Mouse (Mus musculus) olfactory bulb, adult 2 months (tissue): ENCODE measurements around the gene Ctcfl. TPM values are rescaled to one million over a fixed set of nuclear protein-coding genes. Genes with fewer than 3 reads are reported as not detected.

Source experiments
- H3K27ac ChIP-seq: fragments of 200-500 bp; 2 replicates; pipeline ENCODE4 v1.5.1; 2012; ENCODE audit warnings: low read depth, low read length; ENCODE audit not compliant: insufficient read depth
- H3K4me1 ChIP-seq: fragments of 200-500 bp; 2 replicates; pipeline ENCODE4 v1.6.1; 2012; ENCODE audit warnings: low read length; ENCODE audit not compliant: control insufficient read depth, insufficient read depth
- H3K4me3 ChIP-seq: fragments of 200-500 bp; 2 replicates; pipeline ENCODE4 v1.5.1; 2012; ENCODE audit warnings: mild to moderate bottlenecking, low read depth, low read length, moderate library complexity; ENCODE audit not compliant: insufficient read depth
- CTCF ChIP-seq: fragments of 200-500 bp; IDR thresholded peaks from 2 replicates; pipeline ENCODE4 v1.5.1; 2012; ENCODE audit warnings: low read depth, mild to moderate bottlenecking, low read length, moderate library complexity; ENCODE audit not compliant: insufficient read depth
- POLR2A ChIP-seq: fragments of 200-500 bp; IDR thresholded peaks from 2 replicates; pipeline ENCODE4 v1.6.1; 2012; ENCODE audit warnings: mild to moderate bottlenecking, low read depth, low read length, moderate library complexity; ENCODE audit not compliant: insufficient read depth
- WGBS: fragments of 180-500 bp; shearing (Covaris S2); methylation state at CpG from one replicate; pipeline ENCODE4 v1.1.7; 2018; 5-methylcytosine and 5-hydroxymethylcytosine counted together
- polyA plus RNA-seq: library from polyadenylated mRNA; stranded (reverse); fragments of >200 nt; gene quantifications from 2 replicates; pipeline ENCODE4 v1.2.4, GENCODE M21; 2012; ENCODE audit warnings: low replicate concordance; ENCODE audit not compliant: missing spikeins, insufficient read depth, insufficient read length

The Ctcfl gene
- not detected in 2 replicates for polyA plus RNA-seq

GRCm38 (mm10) chr2:173119023-173119944 is at the start of gene Ctcfl:
Gene Ctcfl, minus strand, starts transcription at chr2:173119525.
- no peaks in the 10 kb centered on the region for H3K4me1 ChIP-seq
- H3K4me3 ChIP-seq = no peak within 1 kb of the TSS
- 90% methylated on average over 35 of the region's 35 CpGs for WGBS

GRCm38 (mm10) chr2:173168411-173168851 is 49.1 kb upstream of the Ctcfl start:
- no peak overlapping the region for H3K27ac ChIP-seq
- no peak overlapping the region for H3K4me3 ChIP-seq
- H3K4me1 ChIP-seq = peaks cover 23% of the 10 kb centered on the region
- TF ChIP-seq CTCF (no peak), POLR2A (no peak)
- 27% methylated on average over 5 of the region's 5 CpGs for WGBS

More at GRCm38 (mm10) chr2:173119023-173119944, at the start of gene Ctcfl:
- TF ChIP-seq POLR2A = no peak
- TF ChIP-seq CTCF = no peak
- H3K27ac ChIP-seq = no peak within 1 kb of the TSS

DNA sequence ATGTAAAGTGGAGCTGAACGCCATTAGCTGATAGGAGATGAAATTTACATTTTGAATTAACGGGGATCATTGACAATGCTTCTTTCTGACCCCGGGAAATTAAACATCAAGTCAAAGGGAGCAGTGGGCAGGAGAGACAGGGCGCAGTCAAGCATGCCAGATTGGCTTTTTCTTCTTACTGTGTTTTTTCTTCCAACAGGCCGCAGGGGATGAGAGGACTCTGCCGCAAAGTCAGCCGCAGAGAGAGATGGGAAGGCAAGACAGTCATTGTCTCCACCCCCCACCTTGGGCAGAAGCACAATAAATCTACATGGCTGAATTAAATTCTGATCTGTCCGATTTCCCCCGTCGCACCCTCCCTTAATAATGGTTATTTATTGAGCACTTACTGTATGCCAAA is 46.0 kb upstream of the Ctcfl start:
- Histone ChIP-seq H3K4me3 (no peak overlapping the region), H3K27ac (no peak overlapping the region), H3K4me1 (peaks cover 9% of the 10 kb centered on the region)
- TF ChIP-seq POLR2A (no peak), CTCF (no peak)
- whole genome bisulfite sequencing = 92% methylated on average over 10 of the region's 10 CpGs

- no peak overlapping the region for H3K4me3 ChIP-seq
- no peak overlapping the region for H3K27ac ChIP-seq
- 91% methylated on average over 10 of the region's 10 CpGs for WGBS
- TF ChIP-seq CTCF = no peak
- no peak for TF ChIP-seq POLR2A
- peaks cover 9% of the 10 kb centered on the region for H3K4me1 ChIP-seq
Observed at GRCm38 (mm10) chr2:173164946-173165345, 45.6 kb upstream of the Ctcfl start.

- no peak overlapping the region for H3K27ac ChIP-seq
- no peak overlapping the region for H3K4me3 ChIP-seq
- H3K4me1 ChIP-seq = peaks cover 9% of the 10 kb centered on the region
- no peak for TF ChIP-seq POLR2A
- TF ChIP-seq CTCF = peak; percentile 21; the same call in 1 of the 2 replicates
- WGBS = 69% methylated on average over 2 of the region's 2 CpGs
Observed at GRCm38 (mm10) chr2:173164358-173164757, 45.0 kb upstream of the Ctcfl start.

- peaks cover 3% of the 10 kb centered on the region for H3K4me1 ChIP-seq
- no peak overlapping the region for H3K27ac ChIP-seq
- TF ChIP-seq CTCF (no peak), POLR2A (no peak)
- WGBS = 90% methylated on average over 8 of the region's 8 CpGs
- H3K4me3 ChIP-seq = no peak overlapping the region
Observed at GRCm38 (mm10) chr2:173163380-173163779, 44.1 kb upstream of the Ctcfl start.

- TF ChIP-seq CTCF (peak; percentile 64), POLR2A (no peak)
- WGBS = 41% methylated on average over 24 of the region's 24 CpGs
Observed at GRCm38 (mm10) chr2:173159354-173160311, 40.3 kb upstream of the Ctcfl start.

DNA sequence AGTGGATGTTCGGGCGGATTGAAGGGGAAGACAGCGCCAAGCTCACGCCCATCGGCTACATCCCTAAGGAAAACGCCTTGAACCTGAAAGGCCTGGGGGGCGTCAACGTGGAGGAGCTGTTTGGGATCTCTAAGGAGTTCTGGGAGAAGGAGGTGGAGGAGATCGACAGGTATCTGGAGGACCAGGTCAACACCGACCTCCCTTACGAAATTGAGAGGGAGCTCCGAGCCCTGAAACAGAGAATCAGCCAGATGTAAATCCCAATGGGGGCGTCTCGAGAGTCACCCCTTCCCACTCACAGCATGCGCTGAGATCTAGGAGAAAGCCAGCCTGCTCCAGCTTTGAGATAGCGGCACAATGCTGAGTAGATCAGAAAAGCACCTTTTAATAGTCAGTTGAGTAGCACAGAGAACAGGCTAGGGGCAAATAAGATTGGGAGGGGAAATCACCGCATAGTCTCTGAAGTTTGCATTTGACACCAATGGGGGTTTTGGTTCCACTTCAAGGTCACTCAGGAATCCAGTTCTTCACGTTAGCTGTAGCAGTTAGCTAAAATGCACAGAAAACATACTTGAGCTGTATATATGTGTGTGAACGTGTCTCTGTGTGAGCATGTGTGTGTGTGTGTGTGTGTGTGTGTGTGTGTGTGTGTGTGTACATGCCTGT is 39.2 kb upstream of the Ctcfl start:
- no peak for TF ChIP-seq POLR2A
- TF ChIP-seq CTCF = no peak
- Histone ChIP-seq H3K4me1 (no peaks in the 10 kb centered on the region), H3K4me3 (no peak overlapping the region), H3K27ac (no peak overlapping the region)
- WGBS = 89% methylated on average over 19 of the region's 19 CpGs

More at GRCm38 (mm10) chr2:173159354-173160311, 40.3 kb upstream of the Ctcfl start:
- Histone ChIP-seq H3K27ac (no peak overlapping the region), H3K4me3 (no peak overlapping the region), H3K4me1 (no peaks in the 10 kb centered on the region)
